Mouse (Mus musculus): ENCODE measurements around the gene Rab33b. TPM values are rescaled to one million over a fixed set of nuclear protein-coding genes. Genes with fewer than 3 reads are reported as not detected.

Gene Rab33b
- polyA plus RNA-seq, 2 experiments: 2.0 to 3.6 TPM

DNA sequence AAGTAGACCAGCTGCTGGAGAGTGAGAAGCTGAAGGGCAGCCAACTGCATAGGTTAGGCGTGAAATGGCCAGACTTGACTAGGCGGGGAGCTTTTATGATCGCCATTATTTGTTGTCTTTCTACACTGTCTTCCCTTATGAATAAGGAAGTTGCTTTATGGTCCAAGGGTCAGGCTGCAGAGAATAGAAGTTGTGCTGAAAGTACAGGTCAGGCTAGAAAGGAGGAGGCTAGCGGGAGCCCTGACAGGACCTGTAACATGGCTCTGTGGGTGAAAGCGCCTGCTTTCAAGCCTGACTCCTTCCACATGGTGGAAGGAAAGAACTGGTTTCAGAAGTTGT, 48.5 kb downstream of the Rab33b start:
- 73% methylated on average over 5 of the region's 5 CpGs for WGBS (ENCODE audit: insufficient replicate concordance)
- Histone ChIP-seq H3K4me2 (ENCODE audit: low read depth) (no peak overlapping the region), H3K9ac (replicated peaks) (no peak overlapping the region), H3K4me1 (replicated peaks; ENCODE audit: control insufficient read depth in 2 of 2, insufficient read depth in 2 of 2, low read length in 1 of 2) (no peaks in the 10 kb centered on the region), H3K27me3 (ENCODE audit: control insufficient read depth, insufficient read depth, low read length) (no peaks in the 10 kb centered on the region), H3K4me3 (ENCODE audit: insufficient read depth in 1 of 2, low read depth in 2 of 2, low read length in 2 of 2) (no peak overlapping the region), H3K36me3 (replicated peaks; ENCODE audit: control insufficient read depth, insufficient read depth, low read depth) (peaks cover 2% of the 10 kb centered on the region; the same call in 1 of the 2 replicates), H3K27ac (no peak overlapping the region), H3K9me3 (ENCODE audit: control insufficient read depth, low read length) (no peaks in the 10 kb centered on the region)
- DNase-seq (ENCODE audit: low read depth in 3 of 3, low spot score in 3 of 3): no peak
- no peak for ATAC-seq (ENCODE audit: insufficient read depth)
- no peak for TF ChIP-seq CTCF (IDR thresholded peaks at IDR 0.05; ENCODE audit: low read depth)
- TF ChIP-seq EP300 (IDR thresholded peaks at IDR 0.05; ENCODE audit: low read depth): no peak

DNA sequence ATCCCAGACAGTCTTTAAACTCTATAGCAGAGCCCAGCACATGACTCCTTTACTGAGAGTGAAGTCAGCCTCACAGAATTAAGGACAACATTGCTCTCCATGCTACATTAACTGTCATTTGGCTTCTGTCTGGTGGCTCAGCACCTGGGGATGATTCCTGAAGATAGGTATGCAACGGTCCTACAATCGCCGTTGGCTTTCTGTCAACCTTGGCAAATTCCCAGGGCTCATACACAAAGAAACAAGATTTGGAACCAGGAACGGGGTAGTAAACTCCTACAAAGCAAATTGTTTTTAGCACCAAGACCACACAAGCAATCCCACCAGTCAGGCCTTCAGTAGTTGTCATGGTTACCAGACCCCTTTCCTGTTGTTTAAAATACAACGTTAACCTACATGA, 49.9 kb downstream of the Rab33b start:
- WGBS (ENCODE audit: insufficient replicate concordance): 81% methylated on average over 5 of the region's 5 CpGs
- TF ChIP-seq EP300 (IDR thresholded peaks at IDR 0.05; ENCODE audit: low read depth) (no peak), CTCF (IDR thresholded peaks at IDR 0.05; ENCODE audit: low read depth) (no peak)
- DNase-seq (ENCODE audit: low read depth in 3 of 3, low spot score in 3 of 3) (no peak), ATAC-seq (ENCODE audit: insufficient read depth) (no peak)
- Histone ChIP-seq H3K4me1 (replicated peaks; ENCODE audit: control insufficient read depth in 2 of 2, insufficient read depth in 2 of 2, low read length in 1 of 2) (no peaks in the 10 kb centered on the region), H3K9ac (replicated peaks) (no peak overlapping the region), H3K9me3 (ENCODE audit: control insufficient read depth, low read length) (no peaks in the 10 kb centered on the region), H3K27ac (no peak overlapping the region), H3K27me3 (ENCODE audit: control insufficient read depth, insufficient read depth, low read length) (no peaks in the 10 kb centered on the region), H3K4me3 (ENCODE audit: insufficient read depth in 1 of 2, low read depth in 2 of 2, low read length in 2 of 2) (no peak overlapping the region), H3K36me3 (replicated peaks; ENCODE audit: control insufficient read depth, insufficient read depth, low read depth) (peaks cover 2% of the 10 kb centered on the region; the same call in 1 of the 2 replicates), H3K4me2 (ENCODE audit: low read depth) (no peak overlapping the region)

DNA sequence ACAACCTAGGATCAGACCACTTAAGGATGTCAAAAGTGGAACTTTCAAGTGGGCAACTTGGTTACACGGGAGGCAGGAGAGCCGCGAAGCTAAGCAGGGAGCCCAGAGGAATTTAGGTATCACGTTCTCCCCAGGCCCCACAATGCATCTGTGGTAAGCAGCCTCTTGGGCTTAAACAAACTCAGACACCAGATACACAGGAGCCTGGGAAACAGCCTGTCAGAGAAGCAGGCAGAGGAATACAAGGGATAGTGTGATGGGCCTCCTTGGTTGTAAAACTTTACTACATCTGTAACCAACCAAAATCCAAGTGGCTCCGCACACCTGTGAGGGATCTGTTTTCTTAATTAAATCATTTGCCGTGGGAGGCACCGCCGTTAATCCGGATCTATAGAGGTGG, 50.3 kb downstream of the Rab33b start:
- H3K9me3 ChIP-seq (ENCODE audit: control insufficient read depth, low read length): no peaks in the 10 kb centered on the region
- H3K27ac ChIP-seq: no peak overlapping the region
- WGBS (ENCODE audit: insufficient replicate concordance): 84% methylated on average over 9 of the region's 9 CpGs
- no peak for DNase-seq (ENCODE audit: low read depth in 3 of 3, low spot score in 3 of 3)
- no peaks in the 10 kb centered on the region for H3K27me3 ChIP-seq (ENCODE audit: control insufficient read depth, insufficient read depth, low read length)
- no peak overlapping the region for H3K4me3 ChIP-seq (ENCODE audit: insufficient read depth in 1 of 2, low read depth in 2 of 2, low read length in 2 of 2)
- no peak for TF ChIP-seq EP300 (IDR thresholded peaks at IDR 0.05; ENCODE audit: low read depth)
- no peak for TF ChIP-seq CTCF (IDR thresholded peaks at IDR 0.05; ENCODE audit: low read depth)
- ATAC-seq (ENCODE audit: insufficient read depth): no peak
- H3K36me3 ChIP-seq (replicated peaks; ENCODE audit: control insufficient read depth, insufficient read depth, low read depth): peaks cover 2% of the 10 kb centered on the region; the same call in 1 of the 2 replicates
- no peak overlapping the region for H3K4me2 ChIP-seq (ENCODE audit: low read depth)
- no peaks in the 10 kb centered on the region for H3K4me1 ChIP-seq (replicated peaks; ENCODE audit: control insufficient read depth in 2 of 2, insufficient read depth in 2 of 2, low read length in 1 of 2)
- no peak overlapping the region for H3K9ac ChIP-seq (replicated peaks)

DNA sequence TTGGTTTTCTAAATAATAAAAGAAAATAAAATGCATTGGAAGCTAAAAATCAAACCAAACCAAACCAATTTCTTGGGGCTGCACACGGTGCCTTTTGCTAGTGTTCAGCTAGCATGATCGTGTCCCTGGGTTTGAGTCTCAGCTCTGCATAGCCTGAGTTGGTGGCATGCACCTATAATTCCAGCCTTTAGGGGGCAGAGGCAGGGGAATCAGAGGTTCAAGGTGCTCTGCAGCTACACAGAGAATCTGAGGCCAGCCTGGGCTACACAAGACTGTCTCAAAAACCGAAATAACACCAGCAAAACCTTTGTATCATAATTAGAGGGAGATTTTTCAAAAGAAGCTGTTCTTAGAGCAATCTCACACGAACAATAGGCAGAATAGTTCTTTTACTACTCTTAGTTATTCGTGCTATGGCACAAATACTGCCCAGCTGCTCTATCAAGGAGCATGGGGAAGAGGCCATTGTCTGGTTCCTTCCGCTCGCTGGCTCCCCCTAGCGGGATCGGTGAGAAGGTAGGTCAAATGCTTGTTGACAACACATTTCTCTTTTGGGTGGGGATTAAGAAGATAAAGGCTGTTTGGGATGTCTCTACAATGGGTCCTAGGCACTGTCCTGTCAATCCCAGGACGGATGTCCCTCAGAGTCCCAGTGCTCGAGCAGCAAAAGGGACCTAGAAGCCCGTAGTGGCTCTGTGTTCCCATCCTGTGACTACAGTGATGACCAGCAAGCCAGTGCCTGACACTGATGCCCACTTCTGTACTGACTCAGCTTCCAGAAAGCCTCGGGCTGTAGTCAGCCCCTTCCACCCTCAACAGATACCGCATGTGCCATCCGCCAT, 56.1 kb downstream of the Rab33b start:
- Histone ChIP-seq H3K9me3 (ENCODE audit: control insufficient read depth, low read length) (no peaks in the 10 kb centered on the region), H3K36me3 (replicated peaks; ENCODE audit: control insufficient read depth, insufficient read depth, low read depth) (peaks cover 2% of the 10 kb centered on the region; the same call in 1 of the 2 replicates), H3K27ac (no peak overlapping the region), H3K4me2 (ENCODE audit: low read depth) (no peak overlapping the region), H3K27me3 (ENCODE audit: control insufficient read depth, insufficient read depth, low read length) (no peaks in the 10 kb centered on the region), H3K4me1 (replicated peaks; ENCODE audit: control insufficient read depth in 2 of 2, insufficient read depth in 2 of 2, low read length in 1 of 2) (peaks cover 3 to 7% of the 10 kb centered on the region in 2 experiments; a peak in 3 of 4 replicates), H3K9ac (replicated peaks) (no peak overlapping the region), H3K4me3 (ENCODE audit: insufficient read depth in 1 of 2, low read depth in 2 of 2, low read length in 2 of 2) (no peak overlapping the region)
- TF ChIP-seq EP300 (IDR thresholded peaks at IDR 0.05; ENCODE audit: low read depth) (no peak), CTCF (IDR thresholded peaks at IDR 0.05; ENCODE audit: low read depth) (peak; percentile 92)
- 38% methylated on average over 15 of the region's 15 CpGs for WGBS (ENCODE audit: insufficient replicate concordance)
- peak; percentile 70; the same call in 1 of the 2 replicates for ATAC-seq (ENCODE audit: insufficient read depth)
- peak; percentile 53 to 58 (median 55) for DNase-seq (ENCODE audit: low read depth in 3 of 3, low spot score in 3 of 3)

DNA sequence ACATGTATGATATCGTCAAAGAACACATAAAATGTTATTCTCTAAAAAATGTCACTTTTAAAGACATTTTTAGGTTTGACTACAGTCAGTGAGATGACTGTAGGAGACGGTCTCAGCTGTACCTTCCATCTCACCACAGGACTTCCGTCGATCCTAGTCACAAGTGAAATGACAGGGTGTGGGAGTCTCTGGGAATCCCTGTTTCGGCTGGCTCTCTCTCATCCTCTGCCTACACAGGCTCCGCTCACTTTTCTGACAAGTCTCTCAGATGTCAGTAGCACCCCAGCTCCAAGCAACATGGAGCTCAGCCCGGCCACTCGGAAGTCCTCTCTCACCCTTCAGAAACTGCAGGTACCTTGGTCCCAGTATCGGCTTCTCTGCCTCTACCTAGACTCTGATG, 56.9 kb downstream of the Rab33b start:
- Histone ChIP-seq H3K27ac (no peak overlapping the region), H3K4me3 (ENCODE audit: insufficient read depth in 1 of 2, low read depth in 2 of 2, low read length in 2 of 2) (no peak overlapping the region), H3K4me1 (replicated peaks; ENCODE audit: control insufficient read depth in 2 of 2, insufficient read depth in 2 of 2, low read length in 1 of 2) (peaks cover 3 to 7% of the 10 kb centered on the region in 2 experiments; a peak in 3 of 4 replicates), H3K9me3 (ENCODE audit: control insufficient read depth, low read length) (no peaks in the 10 kb centered on the region), H3K27me3 (ENCODE audit: control insufficient read depth, insufficient read depth, low read length) (no peaks in the 10 kb centered on the region), H3K4me2 (ENCODE audit: low read depth) (no peak overlapping the region), H3K36me3 (replicated peaks; ENCODE audit: control insufficient read depth, insufficient read depth, low read depth) (peaks cover 2% of the 10 kb centered on the region; the same call in 1 of the 2 replicates), H3K9ac (replicated peaks) (no peak overlapping the region)
- ATAC-seq (ENCODE audit: insufficient read depth) (no peak), DNase-seq (ENCODE audit: low read depth in 3 of 3, low spot score in 3 of 3) (no peak)
- no peak for TF ChIP-seq EP300 (IDR thresholded peaks at IDR 0.05; ENCODE audit: low read depth)
- no peak for TF ChIP-seq CTCF (IDR thresholded peaks at IDR 0.05; ENCODE audit: low read depth)
- 80% methylated on average over 9 of the region's 9 CpGs for WGBS (ENCODE audit: insufficient replicate concordance)
